Mouse (Mus musculus) B cell, adult 2 months (primary cell): ENCODE data around the gene Trim71.
A peak's percentile ranks its signal among the peaks of the same experiment; 100 is the strongest.

ENCODE experiments used
- DNase-seq, 2 experiments: peaks; one replicate each; pipeline ENCODE4 v3.0.0; 2022

The Trim71 gene

DNA sequence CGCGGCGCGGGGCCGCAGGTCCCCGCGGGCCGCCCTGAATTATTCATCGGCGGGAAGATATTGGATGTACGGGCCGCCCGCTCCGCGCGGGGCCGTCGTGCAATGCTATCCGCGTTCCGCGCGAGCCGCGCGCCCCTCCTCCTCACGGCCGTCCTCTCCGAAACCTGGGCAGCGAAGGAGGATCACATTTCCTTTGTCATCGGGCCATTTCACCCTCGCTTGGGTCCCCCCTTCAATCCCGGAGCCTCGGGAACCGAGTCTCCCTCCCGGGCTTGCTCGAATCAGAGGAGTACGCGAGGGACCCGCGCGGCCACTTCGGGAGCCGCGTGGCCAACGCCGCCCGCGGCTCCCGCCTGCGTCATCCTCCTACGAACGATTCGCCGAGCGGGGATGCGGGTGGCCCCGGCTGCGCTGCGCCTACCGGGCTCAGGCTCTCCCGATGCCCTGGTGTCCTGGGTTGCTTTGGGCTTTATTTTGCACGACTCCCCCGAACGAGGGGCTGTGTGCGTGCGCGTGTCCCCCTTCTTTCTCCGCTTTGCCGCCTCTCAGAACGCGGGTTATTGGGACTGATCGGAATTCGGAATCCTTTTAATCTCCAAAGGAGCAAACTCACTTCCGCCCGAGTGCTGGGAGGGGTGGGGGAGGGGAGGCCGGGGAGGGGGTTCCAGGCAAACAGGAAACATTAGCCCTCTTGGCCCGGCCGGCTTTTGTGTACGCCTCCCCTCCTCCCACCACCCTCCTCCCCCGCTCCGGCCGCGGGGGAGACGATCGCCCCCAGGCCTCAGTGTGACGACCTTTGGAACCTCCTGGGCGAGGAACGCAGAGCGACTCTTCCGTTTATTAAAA is at the start of gene Trim71:
Gene Trim71, minus strand, starts transcription at position 609 of the 846 bp plus-strand sequence.
- no peak for DNase-seq

DNA sequence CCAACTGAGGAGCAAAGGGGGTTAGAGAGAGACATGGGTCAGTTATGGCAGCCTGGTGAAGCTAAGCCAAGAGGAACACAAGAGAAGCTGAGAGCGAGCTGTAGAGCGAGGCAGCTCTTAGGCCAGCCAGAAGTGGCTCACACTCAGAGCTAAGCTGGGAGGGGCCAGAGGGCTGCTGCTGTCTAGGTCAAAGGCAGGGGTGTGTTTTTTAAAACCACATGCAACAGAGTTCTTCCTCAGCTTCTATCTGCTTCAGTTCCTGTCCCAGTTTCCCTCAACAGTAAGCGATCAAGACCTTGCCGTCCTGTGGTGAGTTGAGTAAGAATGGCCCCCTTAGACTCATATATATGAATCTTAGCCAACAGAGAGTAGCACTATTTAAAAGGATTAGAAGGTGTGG is 48.9 kb upstream of the Trim71 start:
- no peak for DNase-seq

DNA sequence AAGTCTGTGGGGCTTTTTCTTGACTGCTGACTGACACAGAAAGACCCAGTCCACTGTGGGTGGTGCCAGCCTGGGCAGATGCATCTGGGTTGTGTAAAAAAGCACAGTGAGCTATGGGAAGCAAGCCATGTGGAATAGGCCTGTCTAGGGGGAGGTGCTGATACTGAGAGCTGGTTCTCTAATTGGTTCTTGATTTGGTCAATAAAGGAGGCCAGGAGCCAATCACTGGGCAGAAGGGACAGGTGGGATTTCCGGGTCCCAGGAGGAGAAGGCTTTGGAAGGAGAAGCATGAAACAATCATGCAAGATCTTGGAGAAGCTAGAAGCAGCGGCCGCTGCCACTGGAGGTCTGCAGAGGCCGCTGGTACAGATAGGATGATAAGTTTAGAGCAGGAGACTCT is 48.4 kb upstream of the Trim71 start:
- DNase-seq, result no peak

DNA sequence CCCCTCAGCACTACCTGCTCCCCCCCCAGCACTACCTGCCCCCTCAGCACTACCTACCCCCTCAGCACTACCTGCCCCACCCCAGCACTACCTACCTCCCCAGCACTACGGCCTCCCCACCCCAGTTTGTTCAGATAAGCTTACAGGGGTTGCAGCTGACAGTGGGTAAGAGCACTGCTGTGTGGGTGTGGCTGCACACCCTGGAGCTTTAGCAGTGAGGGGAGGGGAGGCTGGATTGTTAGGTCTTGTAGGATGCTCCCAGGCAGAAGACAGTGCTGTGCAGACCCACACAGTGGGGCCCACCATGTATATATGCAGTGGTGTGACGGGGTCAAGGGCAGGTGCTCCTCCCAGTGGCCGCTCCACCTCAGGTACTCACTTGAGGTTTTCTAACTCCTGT is 46.1 kb upstream of the Trim71 start:
- no peak for DNase-seq

DNA sequence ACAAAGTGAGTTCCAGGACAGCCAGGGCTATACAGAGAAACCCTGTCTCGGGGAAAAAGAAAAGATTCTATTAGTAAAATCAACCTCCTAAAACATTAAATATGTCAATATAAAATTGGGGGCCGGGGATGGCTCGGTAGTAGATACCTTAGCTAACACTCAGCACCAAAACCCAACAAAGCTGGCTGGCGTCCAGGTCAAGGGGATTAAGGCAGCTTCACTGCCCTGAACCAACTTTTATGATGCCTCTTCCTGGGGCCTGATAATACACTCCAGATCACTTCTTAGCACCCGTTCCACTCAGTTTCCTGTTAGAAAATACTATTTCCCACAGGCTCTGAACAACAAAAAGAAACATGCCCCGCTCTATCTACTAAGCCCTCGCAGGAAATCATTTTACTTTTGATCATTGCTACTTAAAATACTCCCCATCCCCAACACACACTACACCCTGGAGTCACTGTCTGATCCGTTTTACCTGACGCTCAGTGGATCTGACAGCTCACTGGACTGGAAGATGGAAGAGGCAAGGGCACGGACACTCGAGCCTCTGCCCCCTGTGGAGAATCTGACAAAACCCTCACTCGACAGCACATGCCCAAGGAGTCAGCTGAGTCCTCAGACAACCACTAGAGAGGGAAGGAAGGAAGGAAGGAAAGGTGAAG is 39.8 kb upstream of the Trim71 start:
- DNase-seq, result no peak

DNA sequence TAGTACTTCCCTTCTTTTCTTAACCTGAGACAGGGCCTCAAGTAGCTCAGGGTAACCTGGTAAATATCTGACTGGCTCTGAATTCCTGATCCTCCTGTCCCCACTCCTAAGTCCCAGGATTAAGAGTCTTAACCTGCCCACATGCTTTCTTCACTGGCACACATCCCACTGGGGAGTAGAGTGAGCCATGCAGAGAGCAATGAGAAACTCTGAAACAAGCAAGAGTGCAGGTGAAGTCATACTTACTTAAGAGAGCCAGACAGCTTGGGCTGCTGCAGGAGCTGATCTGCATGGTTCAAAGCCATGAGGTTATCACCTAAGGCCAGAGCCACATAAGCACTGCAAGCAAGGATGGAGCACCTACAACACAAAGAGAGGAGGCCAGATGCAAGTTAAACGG is 36.9 kb upstream of the Trim71 start:
- DNase-seq, result no peak

DNA sequence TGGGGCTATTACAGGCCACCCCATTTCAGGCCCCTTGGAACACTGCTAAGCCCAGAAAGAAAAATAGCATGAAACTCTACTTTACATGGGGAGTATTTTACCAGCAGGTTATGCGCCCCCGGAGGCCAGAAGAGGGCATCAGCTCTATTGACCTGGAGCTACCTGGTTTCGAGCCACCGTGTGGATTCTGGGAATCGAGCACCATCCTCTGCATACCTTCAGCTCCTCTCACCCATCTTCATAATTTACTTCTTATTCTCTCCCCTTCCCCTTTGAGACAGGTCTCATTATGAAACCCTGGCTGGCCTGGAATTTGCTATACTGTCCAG is 20.8 kb upstream of the Trim71 start:
- DNase-seq, result peak; percentile 8 to 26

DNA sequence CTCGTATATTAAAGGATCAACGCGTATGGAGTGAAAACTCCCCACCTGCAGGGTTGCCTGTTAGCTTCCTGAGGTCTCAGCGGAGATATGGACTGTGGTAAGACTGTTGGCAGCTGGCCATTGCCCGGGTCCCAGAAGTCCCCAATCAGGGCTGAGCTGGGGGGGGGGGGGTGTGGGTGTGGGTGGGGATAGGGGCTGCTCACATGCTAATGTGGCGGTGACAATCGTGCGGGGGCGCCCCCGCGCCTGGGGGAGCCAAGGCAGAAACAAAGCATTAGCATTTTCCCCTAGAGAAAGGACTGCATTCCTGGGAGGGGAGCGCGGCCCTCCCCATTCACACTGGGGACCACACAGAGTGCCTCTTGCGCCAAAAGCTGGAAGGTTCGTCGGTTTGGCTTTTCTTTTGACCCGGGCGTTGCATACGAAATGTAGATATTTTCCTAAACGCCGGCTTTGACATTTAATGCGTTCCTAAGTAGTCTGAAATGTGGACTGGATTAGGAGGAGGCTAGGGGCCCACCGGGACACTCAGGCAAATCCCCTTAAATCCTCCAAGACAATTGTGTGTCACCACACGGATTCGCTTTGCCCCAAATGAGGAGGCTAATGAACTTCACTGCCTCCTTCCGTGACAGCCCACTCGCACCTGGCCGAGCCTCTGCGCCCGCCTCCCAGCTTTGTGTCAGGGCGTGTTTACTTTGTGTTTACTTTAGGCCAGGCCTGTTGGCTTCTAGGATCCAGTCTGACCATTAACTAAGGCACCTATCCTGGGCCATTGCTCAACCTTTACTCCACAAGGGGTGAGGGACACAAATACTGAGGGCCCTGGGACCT is 20.2 kb upstream of the Trim71 start:
- peak in 1 of 2 experiments; percentile 5 for DNase-seq

DNA sequence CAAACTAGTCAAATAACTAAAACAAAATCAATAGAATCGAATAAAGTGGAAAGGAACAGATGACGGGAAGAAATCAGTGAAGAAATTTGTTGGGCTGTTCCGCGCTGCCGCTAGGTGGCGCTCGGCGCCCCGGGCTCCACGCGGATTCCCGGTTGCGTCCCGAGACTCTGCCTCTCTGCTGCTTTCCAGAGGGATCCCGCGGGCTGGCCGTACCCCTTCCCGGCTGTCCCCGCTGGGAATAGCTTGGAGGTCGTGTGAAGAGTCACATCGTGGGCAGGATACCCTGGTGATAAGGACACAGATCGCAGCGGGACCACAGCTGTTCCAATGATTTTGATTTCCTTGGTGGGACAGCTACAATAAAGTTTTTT is 19.6 kb upstream of the Trim71 start:
- DNase-seq, result peak; percentile 39 to 50

DNA sequence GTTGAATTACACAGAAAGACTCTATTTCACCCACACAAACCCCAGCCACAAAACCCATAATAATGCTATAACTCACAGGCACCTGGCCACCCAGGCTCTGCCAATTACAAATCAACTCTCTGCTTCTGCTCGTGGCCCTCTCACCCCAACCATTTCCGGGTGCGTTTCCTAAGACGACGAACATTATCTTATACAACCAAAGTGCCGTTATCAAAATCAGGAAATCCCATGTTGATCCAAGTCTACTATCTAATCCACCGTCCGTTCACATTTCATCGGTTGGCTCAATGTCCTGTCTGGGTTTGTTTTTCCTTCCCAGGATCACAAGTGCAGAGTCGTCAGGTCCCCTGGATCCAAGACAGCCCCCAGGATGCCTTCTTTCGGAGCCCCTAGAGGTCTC is 14.5 kb upstream of the Trim71 start:
- DNase-seq, result no peak

DNA sequence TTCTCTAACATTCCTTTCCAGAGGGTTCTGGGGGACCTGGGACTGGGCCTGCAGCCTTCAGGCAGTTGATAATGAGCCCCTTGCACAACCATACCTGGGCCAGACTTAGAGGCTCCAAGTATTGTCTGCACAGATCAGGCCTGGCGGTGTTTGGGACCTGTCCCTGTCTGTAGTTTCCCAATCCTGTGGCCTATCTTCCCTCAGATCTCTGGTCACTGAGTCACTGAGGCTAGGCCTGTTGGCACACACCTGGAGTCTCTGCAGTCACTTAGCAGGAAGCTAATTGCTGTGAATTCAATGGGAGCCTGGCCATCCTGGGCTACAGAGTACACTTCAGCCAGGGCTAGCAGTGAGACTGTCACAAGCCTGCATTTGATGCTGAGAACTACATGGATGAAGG is 11.8 kb upstream of the Trim71 start:
- DNase-seq, result no peak

DNA sequence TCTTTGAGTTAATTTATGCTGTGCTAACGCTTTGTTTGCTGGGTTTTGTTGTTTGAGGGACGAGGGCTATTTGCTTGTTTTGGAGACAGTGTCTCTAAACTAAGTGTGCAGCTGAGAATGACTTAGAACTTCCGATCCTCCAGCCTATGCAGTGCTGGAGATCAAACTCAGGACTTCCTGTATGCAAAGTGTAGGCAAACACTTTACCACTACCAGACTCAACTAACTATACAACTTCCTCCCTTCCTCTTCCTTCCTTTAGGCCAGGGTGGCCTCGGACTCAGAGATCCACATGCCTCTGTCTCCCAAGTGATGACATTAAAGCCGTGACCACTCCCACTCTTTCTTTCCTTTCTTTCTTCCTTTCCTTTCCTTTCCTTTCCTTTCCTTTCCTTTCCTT is 9.4 kb upstream of the Trim71 start:
- DNase-seq, result no peak

DNA sequence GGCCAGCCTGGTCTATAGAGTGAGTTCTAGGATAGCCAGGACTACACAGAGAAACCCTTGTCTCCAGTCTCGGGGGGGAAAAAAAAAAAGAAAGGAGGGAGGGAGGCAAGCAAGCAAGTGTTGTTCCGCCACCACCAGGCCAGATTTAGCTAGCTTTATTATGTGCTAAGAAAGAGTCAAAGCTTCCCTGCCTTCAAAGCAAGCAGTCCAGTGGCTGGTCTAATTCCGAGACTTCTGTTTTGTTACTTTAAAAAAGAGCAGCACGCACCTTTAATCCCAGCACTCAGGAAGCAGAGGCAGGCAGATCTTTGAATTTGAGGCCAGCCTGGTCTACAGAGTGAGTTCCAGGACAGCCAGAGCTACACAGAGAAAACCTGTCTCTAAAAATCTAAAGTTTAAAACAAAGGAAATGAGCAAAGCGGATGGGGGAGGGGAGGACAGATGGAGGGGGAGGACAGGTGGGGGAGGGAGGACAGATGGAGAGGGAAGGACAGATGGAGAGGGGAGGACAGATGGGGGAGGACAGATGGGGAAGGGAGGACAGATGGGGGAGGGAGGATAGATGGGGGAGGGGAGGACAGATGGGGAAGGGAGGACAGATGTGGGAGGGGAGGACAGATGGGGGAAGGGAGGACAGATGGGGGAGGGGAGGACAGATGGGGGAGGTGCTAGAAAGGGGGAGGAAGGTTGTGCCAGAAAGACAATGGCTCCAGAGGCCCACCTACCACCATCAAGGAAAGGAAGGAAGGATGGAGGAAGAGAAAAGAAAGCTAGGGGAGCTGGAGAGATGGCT is 4.7 kb upstream of the Trim71 start:
- no peak for DNase-seq

DNA sequence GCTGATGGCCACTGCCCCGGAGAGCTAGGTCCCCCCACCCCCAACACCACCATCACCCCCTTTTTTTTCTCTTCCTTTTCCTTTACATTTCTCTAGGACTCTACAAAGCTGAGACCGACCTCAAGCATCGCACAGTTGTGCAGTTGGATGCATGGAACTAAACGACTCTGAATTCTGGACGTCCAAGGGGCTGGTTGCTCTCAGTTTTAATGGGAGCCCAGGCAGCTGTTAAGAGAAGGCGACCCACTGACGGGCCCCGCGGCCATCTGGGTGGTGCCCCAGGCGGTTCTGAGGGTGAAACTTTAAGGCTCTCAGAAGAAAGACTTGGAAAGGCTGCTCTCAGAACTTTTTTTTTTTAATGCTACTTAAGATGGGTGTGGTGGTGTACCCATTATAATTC is 498 bp upstream of the Trim71 start:
- DNase-seq, result no peak

DNA sequence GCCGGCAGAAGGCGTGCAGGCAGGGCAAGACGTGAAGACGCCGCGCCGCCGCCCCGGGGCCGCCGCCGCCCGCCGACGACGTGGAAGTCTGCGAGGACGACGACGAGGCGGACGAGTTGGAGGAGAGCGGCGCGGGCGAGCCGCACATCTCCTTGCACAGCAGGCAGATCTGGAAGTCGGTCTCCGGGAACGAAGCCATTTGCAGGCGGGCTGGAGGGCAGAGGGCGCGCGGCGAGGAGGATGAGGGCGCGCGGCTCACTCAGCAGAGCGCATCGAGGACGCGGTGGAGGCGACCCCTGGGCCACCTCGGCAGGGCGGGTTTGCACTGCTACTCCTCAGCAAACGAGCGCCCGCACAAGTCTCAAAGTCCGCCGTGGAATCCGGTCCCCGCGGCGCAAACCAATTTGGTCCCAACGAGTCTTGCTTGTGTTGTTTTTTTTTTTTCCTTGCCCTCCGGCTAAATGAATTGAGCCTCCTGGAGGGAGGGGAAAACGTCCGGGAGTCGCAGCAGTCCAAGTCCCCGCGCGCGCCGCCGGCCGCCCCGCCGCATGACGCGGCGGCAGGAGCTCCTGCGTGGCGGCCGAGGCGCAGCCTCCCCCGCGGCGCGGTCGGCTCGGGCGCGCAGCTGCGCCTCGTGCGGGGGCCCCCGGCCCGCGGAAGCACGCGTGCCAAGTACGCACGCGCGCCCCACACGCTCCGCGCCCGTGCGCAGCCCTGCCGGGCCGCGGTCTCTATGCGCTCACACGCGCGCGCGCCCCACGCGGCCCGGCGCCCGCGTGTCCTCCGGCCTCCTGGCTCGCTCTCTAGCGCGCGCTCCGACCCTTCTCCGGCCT is 1.0 kb downstream of the Trim71 start:
- DNase-seq, result no peak

DNA sequence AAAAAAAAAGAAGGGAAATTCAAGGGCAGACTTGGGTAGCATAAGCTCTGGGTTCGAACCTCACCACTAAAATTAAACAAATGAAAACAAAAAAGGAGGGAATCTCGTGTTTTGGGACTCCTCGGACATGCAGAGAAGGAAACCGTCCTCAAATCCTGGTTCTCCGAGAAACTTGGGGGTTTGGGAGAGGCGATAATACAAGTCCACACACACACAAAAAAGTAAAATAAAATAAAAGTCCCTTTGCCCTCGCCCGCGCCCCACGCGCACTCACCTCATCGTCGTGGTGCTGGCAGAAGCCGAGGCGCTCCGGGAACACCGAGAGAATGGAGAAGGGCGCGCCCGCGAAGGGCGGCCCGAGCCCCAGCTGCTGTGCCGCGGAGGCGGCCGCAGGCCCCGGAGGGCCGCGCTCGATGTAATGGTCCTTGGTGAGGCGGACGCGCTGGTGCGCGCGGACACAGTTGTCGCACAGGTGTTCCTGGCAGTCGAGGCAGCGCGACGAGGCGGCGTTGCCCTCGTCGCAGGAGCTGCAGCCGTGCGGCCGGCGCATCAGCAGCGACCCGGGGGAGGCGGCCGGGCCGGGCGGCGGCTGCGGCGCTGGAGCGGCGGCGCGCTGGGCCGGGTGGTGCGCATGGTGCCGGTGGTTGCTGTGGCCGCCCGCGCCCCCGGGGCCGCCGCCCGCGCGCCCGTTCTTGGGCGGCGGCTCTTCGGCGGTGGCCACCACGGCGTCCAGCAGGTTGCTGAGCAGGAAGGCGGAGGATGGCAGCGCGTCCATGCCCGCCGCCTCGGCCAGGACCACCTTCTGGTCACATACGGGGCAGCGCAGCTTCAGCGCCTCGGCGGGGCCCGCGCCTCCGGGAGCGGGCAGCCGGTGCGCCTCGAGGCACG is 1.9 kb downstream of the Trim71 start:
- DNase-seq, result no peak

DNA sequence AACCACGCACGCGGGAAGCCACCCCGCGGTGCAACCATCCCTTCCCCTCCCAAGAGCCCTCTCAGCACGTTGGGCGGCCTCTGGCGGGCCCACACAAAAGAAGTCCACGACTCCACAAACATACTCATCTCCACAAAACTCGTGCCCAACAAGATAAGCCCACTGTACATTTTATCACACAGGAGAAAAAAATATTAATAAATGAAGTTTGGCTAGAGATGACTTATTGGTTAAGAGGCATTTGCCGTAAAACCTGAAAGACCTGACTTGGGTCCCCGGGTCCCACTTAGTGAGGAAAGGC is 2.5 kb downstream of the Trim71 start:
- DNase-seq, result no peak

DNA sequence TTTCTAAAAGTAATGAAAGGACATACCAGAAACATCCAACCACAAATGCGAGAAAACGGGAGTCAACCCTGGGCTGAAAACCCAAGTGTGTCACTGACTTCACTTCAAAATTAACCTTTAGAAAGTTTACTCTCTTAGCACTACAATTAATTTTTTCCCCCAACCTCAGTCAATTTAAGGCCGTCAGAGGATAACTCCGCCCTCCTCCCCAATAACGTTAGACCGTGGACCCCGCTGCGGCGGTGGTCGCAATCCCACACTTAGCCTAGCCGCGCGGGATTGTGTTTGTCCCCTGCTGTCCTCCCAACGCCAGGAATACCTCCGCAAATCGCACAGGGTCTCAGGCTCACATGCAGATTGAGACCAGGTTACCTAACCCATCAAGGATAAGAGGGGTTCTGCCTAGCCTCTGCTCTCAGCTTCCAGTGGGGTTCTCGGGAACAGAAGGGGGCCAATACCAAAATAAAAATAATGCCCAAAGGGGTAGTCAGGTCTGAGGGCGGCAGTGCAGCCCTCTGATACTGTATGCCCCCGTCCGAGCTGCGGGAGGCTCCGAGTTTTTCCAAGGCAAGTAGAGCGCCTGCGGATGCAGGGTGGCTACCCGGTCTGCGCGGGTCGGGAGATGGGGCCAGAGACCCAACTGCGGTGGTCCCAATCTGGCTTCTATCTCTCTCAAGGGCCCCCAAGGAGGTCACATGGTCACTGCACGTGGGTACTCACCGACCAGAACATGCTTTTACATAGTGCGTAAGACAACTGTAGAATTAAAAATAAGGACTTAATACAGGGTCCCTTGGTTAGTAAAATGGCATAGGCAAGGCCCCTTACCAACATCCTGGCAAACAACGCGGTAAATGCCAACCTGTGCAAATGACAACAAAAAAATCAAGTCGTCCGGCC is 3.1 kb downstream of the Trim71 start:
- no peak for DNase-seq

DNA sequence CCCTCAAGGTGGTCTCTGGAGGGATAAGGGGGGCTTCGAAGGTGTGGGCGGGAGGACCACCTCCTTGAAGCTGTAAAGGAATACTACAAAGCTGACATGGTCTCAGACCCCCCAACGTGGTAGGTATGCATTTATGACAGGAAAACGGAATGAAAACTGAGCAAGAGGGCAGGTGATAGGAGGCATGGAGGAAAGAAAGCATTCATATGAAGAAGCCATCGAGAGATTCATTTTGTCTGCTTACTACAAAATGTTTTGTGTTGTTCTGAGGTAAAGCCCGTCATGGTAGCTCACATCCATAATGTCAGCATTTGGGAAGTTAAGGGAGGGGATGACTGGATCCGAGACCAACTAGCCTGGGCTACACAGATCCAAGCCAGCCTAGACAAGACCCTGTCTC is 4.0 kb downstream of the Trim71 start:
- DNase-seq, result no peak

DNA sequence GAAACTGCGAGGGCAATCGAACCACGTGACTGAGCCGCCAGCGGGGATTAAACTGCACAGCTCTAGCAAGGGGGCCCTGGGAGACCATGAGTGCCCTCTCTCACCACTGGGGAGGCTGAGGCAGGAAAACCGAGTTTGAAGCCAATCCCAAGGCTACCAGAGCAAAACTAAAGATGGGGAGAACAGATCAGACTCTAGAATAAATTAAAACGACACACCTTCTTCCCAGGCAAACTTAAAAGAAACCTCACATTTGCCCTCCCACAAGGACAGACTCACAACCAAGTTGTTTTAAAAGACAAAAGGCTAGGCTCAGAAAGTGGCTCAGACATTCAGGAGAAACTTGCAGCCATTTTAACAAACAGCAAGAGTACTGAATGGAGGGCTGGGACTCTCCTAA is 7.1 kb downstream of the Trim71 start:
- DNase-seq, result no peak
